Mouse (Mus musculus) brown adipose tissue, adult 24 weeks (tissue): ENCODE results near the gene Sars2. TPM values are rescaled to one million over a fixed set of nuclear protein-coding genes. Genes with fewer than 3 reads are reported as not detected.
A peak's percentile ranks its signal among the peaks of the same experiment; 100 is the strongest.

Experiments
- H3K27ac ChIP-seq: fragments of 200-500 bp; replicated peaks from 2 replicates; pipeline ENCODE4 v1.5.1; 2012; ENCODE audit warnings: low read depth, mild to moderate bottlenecking, low read length
- H3K4me1 ChIP-seq: fragments of 200-500 bp; 2 replicates; pipeline ENCODE4 v1.6.1; 2012; ENCODE audit warnings: low read length, mixed read lengths; ENCODE audit not compliant: control insufficient read depth, insufficient read depth, insufficient read length
- H3K4me3 ChIP-seq: fragments of 200-500 bp; 2 replicates; pipeline ENCODE4 v1.5.1; 2012; ENCODE audit warnings: low read depth, mild to moderate bottlenecking, low read length, moderate library complexity; ENCODE audit not compliant: insufficient read depth
- polyA plus RNA-seq: library from polyadenylated mRNA; stranded (reverse); fragments of >200 nt; gene quantifications from 2 replicates; pipeline ENCODE4 v1.2.4, GENCODE M21; 2012; ENCODE audit not compliant: missing spikeins, insufficient read depth, insufficient read length

The Sars2 gene
- polyA plus RNA-seq, 1 experiment, result 13.0 TPM

- H3K4me1 ChIP-seq, result no peaks in the 10 kb centered on the region
- no peak overlapping the region for H3K27ac ChIP-seq
- H3K4me3 ChIP-seq, result no peak overlapping the region
Measured at GRCm38 (mm10) chr7:28717726-28718125, 24.1 kb upstream of the Sars2 start.

GRCm38 (mm10) chr7:28719159-28719558 lies 22.6 kb upstream of the Sars2 start:
- Histone ChIP-seq H3K27ac (no peak overlapping the region), H3K4me3 (no peak overlapping the region), H3K4me1 (no peaks in the 10 kb centered on the region)

- Histone ChIP-seq H3K4me3 (no peak overlapping the region), H3K4me1 (no peaks in the 10 kb centered on the region), H3K27ac (no peak overlapping the region)
Measured at GRCm38 (mm10) chr7:28719650-28720049, 22.1 kb upstream of the Sars2 start.

GRCm38 (mm10) chr7:28720753-28721537 lies 20.8 kb upstream of the Sars2 start:
- Histone ChIP-seq H3K27ac (no peak overlapping the region), H3K4me3 (no peak overlapping the region), H3K4me1 (no peaks in the 10 kb centered on the region)

- H3K4me1 ChIP-seq, result no peaks in the 10 kb centered on the region
- no peak overlapping the region for H3K27ac ChIP-seq
- H3K4me3 ChIP-seq, result no peak overlapping the region
Measured at GRCm38 (mm10) chr7:28722079-28722478, 19.7 kb upstream of the Sars2 start.

GRCm38 (mm10) chr7:28724613-28725012 lies 17.2 kb upstream of the Sars2 start:
- no peak overlapping the region for H3K4me3 ChIP-seq
- H3K4me1 ChIP-seq, result no peaks in the 10 kb centered on the region
- H3K27ac ChIP-seq, result no peak overlapping the region

- Histone ChIP-seq H3K27ac (no peak overlapping the region), H3K4me3 (no peak overlapping the region), H3K4me1 (no peaks in the 10 kb centered on the region)
Measured at GRCm38 (mm10) chr7:28726600-28726999, 15.2 kb upstream of the Sars2 start.

- no peaks in the 10 kb centered on the region for H3K4me1 ChIP-seq
- H3K4me3 ChIP-seq, result no peak overlapping the region
- no peak overlapping the region for H3K27ac ChIP-seq
Measured at GRCm38 (mm10) chr7:28727649-28728340, 14.0 kb upstream of the Sars2 start.

- no peak overlapping the region for H3K27ac ChIP-seq
- H3K4me3 ChIP-seq, result peak overlapping the region; percentile 19
- no peaks in the 10 kb centered on the region for H3K4me1 ChIP-seq
Measured at GRCm38 (mm10) chr7:28732341-28733142, 9.2 kb upstream of the Sars2 start.

GRCm38 (mm10) chr7:28733211-28733610 lies 8.6 kb upstream of the Sars2 start:
- H3K4me1 ChIP-seq, result no peaks in the 10 kb centered on the region
- no peak overlapping the region for H3K27ac ChIP-seq
- H3K4me3 ChIP-seq, result peak overlapping the region; percentile 19

- Histone ChIP-seq H3K4me3 (no peak overlapping the region), H3K4me1 (no peaks in the 10 kb centered on the region), H3K27ac (no peak overlapping the region)
Measured at GRCm38 (mm10) chr7:28735701-28736100, 6.1 kb upstream of the Sars2 start.

GRCm38 (mm10) chr7:28739829-28740228 lies 2.0 kb upstream of the Sars2 start:
- no peak overlapping the region for H3K4me3 ChIP-seq
- no peak overlapping the region for H3K27ac ChIP-seq
- H3K4me1 ChIP-seq, result no peaks in the 10 kb centered on the region

GRCm38 (mm10) chr7:28740949-28741348 lies 843 bp upstream of the Sars2 start:
- H3K4me1 ChIP-seq, result no peaks in the 10 kb centered on the region
- H3K4me3 ChIP-seq, result peak overlapping the region; percentile 83
- H3K27ac ChIP-seq, result peak overlapping the region; percentile 69; the same call in 1 of the 2 replicates

- Histone ChIP-seq H3K4me1 (no peaks in the 10 kb centered on the region), H3K27ac (peak overlapping the region; percentile 69), H3K4me3 (peak overlapping the region; percentile 83)
Measured at GRCm38 (mm10) chr7:28741368-28741708, 454 bp upstream of the Sars2 start.

- Histone ChIP-seq H3K4me1 (no peaks in the 10 kb centered on the region), H3K27ac (no peak overlapping the region), H3K4me3 (no peak overlapping the region)
Measured at GRCm38 (mm10) chr7:28749935-28750334, 8.1 kb downstream of the Sars2 start.
